Mouse (Mus musculus) right cerebral cortex, postnatal 25 days (tissue): Measurements from ENCODE around the gene Tmprss12.
"Not testable (repeated sequence)": the region's sequence is repeated elsewhere in the genome, so short reads cannot be mapped to it uniquely, and the experiment has no call there.

Experiments used
- DNase-seq: peaks from one replicate; pipeline ENCODE4 v3.0.0; 2022

Tmprss12 gene

DNA sequence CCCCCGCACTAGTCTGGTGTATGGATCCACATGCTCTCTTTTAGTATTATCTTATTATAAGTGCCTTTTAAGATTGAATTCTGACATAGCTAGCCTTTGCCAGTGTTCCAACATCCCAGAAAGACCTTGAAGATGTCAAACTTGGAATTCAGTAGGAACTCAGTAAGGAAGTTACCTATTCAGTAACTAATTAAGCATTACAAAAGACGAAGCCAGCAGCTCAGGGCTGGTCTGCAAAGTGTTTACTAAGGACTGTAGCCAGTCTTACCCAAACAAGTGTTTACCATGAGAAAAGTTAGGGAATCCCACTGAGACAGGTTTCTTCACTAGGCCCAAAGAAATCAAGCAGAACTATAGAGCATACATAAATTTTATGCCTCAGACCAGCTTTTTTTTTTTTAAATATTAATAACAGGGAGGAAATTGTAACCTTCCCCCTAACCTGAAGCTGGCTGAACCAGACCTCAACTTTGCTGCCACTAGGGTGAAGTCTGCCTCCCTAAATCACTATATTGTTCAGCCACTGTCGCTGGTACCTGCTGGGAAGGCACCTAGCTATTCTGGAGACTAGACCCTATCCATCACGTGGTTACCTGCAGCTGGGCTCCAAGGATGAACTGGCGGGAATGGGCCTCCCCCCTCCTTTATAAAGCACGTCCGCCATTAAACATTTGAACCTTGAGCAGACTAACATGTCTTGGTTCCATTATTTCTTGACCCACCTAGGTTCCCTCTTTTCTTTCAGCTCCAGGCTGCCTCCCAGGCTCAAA, 5.7 kb upstream of the Tmprss12 start:
- no peak for DNase-seq

- no peak for DNase-seq
These were observed 4.2 kb upstream of the Tmprss12 start for GRCm38 (mm10) chr15:100276403-100276802.

- DNase-seq = no peak
These were observed 3.1 kb upstream of the Tmprss12 start for GRCm38 (mm10) chr15:100277586-100277985.

DNA sequence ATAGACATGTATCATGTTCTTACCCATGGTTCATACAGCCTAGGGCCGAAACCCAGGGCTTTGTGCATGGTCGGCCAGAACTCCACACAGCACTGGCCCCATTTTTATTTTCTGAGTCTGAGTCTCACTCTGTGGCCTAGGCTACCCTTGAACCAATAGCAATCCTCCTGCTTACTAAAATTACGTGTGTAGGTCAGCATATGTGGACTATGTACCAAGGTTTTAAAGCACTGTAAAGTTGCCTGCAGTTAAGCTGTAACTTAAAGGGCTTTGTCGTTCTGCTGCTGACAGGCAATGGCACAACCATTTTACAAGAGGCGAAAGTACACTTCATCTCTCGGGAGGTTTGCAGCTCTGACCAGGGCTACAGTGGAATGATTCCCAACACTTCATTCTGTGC, 8.3 kb downstream of the Tmprss12 start:
- no peak for DNase-seq

DNA sequence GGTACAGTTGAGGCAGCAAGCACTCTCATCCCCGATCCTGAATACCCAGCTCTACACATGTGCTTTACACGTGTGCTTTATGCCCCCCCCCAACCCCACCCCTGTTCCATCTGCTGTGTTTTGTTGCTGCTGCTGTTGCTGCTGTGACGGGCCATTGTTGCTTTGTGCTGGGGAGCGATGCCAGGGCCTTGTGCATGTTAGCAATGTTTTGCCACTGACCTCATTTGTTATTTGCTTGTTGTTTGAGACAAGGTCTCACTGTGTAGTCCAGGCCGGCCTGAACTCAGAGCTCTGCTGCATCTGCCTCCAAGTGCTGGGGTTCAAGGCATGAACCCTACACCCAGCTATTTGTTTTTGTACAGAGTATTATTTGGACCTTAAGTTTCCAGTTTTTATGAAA, 10.2 kb downstream of the Tmprss12 start:
- no peak for DNase-seq

- DNase-seq = no peak
These were observed 11.7 kb downstream of the Tmprss12 start for GRCm38 (mm10) chr15:100292326-100292725.

DNA sequence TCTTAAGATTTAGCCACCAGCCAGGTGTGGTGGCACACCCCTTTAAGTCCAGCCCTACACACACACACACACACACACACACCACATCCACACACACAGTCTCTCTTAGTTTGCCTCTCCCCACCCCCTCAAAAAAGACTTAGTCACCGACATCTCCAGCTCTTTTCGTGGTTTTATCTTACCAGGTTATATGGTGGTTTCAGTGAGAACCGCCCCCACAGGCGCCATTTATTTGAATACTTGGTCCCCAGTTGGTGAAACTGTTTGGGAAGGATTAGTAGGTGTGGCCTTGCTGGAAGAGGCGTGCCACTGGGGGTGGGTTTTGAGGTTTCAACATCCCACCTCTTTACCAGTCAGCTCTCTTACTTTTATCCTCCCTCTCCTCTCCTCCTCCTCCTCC, 17.2 kb downstream of the Tmprss12 start:
- no peak for DNase-seq

GRCm38 (mm10) chr15:100300499-100300898, 19.9 kb downstream of the Tmprss12 start:
- DNase-seq = no peak

DNA sequence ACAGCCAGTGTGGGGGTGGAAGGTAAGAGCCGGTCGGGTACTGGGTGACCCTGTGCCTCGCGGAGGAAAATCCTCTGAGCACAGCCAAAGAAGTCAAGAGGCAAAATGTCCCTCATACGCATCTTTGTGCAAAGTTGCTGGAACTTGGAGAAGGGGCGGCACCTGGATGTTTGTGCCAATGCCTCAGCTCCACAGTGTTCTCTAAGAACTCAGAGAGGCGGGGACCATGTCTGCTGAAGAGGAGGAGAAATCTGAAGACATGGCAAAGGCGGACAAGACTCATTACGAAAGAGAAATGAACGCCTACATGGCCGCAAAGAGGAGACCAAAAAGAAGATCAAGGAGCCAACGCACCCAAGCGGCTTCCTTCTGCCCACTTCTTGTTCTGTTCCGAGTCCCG, 20.9 kb downstream of the Tmprss12 start:
- DNase-seq = no peak

GRCm38 (mm10) chr15:100303428-100304018, 22.9 kb downstream of the Tmprss12 start:
- DNase-seq = no peak

DNA sequence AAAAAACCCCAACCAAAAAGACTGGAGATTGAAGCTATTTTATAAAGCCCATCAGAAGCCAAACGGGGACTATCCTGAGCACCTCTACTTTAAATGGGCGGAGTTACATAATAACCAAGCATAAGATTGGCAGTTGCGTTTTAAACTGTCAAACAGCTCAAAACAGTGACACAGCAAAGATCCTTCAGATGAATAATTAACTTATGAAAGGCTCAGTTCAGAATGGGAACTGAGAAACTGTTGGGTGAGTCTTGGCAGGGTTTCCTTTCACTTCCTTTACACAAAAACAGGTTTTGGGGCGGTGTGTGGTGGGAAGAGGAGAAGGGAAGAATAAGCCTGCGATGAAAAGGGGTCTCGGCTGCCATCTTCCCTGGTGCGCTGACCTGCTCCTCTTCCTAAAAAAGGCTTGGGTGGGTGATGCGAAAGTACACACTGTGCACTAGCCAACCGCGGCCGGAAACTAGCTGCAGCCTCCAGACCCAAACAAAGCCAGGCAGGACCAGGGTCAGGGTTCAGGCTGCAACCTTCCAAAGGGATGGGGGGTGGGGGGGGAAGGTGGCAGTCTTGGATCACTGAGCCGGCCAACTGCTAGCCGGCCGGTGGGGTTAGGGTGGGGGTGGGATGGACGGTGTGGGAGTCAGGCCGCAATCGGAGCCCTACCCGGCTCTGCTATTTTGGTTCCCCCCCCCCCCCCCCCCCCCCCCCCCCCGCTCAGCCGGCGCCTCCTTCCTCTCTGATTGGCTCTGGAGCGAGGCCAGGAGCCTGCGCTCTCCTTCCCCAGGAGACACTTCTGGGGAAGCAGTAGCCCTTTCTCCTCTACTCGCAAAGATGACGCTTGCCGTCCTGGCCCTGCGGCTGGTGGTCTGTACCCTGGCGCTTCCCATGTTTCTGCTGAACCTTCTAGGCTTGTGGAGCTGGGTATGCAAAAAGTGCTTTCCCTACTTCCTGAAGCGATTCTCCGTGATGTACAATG, 23.7 kb downstream of the Tmprss12 start, which contains the start of gene Mettl7a1:
TSS of gene Mettl7a1 (plus strand) at position 122 of the 973 bp plus-strand sequence.
- DNase-seq = peak; percentile 85

- no peak for DNase-seq
These were observed 25.6 kb downstream of the Tmprss12 start for GRCm38 (mm10) chr15:100306201-100306600.

DNA sequence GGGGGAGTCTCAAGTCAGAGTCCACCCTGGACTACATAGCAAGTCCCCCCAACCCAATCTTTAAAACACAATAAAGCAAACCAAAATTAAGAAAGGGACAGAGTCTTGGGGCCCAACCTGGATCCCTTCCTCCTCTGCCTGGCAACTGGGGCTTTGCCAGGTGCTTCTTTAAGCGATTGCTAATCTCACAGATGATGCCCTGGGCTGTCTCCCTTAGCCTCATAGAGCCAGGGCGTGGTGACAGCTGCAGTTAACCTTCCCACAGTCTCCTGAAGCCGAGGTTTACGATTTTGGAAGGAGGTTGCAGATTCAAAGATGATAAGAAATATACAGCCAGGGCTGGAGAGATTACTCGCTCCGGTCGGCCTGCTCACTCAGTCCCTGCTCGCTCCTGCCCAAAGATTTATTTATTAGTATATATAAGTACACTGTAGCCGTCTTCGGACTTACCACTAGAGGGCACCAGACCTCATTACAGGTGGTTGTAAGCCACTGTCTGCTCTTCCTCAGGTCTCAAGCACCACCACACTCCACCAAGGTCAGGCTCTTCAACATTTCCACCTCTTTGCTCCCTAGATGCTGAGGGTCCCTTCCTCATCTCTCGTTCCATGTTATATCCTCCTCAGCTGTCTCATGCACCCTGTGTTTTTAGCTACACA, 26.9 kb downstream of the Tmprss12 start:
- DNase-seq = not testable (repeated sequence)

DNA sequence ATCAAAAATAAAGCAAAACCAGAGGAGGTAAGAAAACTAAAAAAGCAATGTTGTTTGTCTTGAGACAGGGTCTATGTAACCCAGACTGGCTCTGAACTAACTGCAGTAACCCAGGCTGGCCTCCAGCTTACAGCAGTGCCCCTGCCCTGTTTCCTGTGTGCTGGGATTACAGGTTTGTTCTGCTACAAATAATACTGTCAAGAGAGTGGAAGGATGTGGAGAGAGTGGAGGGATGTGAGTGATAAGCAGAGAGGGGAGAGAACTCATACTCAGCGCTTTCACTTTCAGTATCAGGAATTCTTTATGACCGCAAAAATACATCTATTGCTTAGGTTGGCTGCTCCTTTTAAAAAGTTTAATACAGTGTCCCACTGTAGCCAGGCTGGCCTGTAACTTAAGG, 31.7 kb downstream of the Tmprss12 start:
- DNase-seq = no peak

- DNase-seq = no peak
These were observed 34.0 kb downstream of the Tmprss12 start for GRCm38 (mm10) chr15:100314448-100315145.

- DNase-seq = not testable (repeated sequence)
These were observed 37.5 kb downstream of the Tmprss12 start for GRCm38 (mm10) chr15:100318014-100318671.

GRCm38 (mm10) chr15:100319884-100320283, 39.2 kb downstream of the Tmprss12 start:
- DNase-seq = no peak

DNA sequence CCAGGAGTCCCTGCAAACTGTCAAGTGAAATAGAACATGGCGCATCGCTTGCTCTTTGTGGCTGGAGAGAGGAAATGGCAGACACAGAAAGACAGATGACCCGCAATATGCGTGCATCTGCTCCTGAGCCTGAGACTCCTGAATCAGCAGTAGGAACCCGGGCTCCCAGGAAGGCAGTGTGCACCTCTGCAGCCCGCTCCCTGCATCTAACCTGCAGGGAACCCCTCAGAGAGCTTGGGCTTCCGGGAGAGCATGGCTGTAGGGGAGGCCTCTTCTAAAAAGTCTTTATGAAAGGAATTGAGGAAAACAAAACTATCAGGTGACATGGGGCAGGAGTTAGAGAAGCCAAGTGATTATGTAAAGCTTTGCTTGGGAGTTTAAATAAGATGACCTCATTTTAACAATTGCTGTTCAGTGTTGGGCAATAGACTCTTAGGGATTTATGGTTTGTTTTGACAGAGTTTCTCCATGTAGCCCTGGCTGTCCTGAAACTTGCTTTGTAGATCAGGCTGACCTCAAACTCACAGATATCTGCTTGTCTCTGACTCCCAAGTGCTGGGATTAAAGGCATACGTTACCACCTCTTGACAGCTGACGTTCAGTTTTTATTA, 39.8 kb downstream of the Tmprss12 start:
- DNase-seq = no peak

GRCm38 (mm10) chr15:100321134-100321533, 40.5 kb downstream of the Tmprss12 start:
- no peak for DNase-seq

- DNase-seq = no peak
These were observed 43.5 kb downstream of the Tmprss12 start for GRCm38 (mm10) chr15:100324021-100324591.

GRCm38 (mm10) chr15:100325235-100325634, 44.6 kb downstream of the Tmprss12 start:
- DNase-seq = no peak
